Mouse (Mus musculus): ENCODE data around the gene Kctd7.

DNA sequence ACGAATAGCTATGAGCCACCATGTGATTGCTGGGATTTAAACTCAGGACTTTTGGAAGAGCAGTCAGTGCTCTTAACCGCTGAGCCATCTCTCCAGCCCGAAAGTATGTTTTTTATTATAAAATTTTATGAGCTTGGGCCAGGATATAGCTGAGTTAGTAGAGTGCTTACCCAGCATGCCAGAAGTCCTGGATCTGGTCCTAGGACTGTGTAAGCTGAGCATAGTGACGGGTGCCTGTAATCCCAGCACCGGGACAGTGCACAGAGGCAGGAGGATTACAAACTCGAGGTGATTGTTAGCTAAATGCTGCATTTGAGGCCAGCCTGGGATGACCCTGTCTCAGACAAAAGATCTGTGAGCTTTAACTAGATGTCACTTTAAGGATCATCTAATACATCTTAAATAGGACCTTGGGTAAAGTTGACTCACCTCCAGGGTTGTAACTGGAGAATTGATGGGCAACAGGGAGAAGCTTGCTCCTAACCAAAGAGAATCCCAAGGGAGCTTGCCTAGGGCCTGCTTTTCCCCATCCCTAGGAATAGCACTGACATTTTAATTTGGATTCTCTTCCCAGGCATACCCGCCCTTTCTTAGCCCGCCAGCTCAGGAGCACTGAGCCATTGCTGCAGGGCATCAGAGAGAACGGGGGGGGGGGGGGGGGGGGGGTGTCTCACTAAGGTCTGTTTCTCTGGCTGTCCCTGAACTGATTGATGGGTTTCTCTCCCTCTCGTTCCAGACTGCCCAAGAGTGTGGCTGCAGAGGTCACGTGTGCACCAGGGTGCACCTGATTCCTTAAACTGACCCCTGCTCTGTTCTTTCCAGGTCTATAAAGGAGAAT, 15.8 kb upstream of the Kctd7 start:
- TF ChIP-seq CTCF (IDR thresholded peaks at IDR 0.05; ENCODE audit: extremely low read depth, insufficient read depth, low read length): no peak
- no peak for TF ChIP-seq POLR2A (IDR thresholded peaks at IDR 0.05; ENCODE audit: extremely low read depth, insufficient read depth, low read length)
